In the genomic region with DNA sequence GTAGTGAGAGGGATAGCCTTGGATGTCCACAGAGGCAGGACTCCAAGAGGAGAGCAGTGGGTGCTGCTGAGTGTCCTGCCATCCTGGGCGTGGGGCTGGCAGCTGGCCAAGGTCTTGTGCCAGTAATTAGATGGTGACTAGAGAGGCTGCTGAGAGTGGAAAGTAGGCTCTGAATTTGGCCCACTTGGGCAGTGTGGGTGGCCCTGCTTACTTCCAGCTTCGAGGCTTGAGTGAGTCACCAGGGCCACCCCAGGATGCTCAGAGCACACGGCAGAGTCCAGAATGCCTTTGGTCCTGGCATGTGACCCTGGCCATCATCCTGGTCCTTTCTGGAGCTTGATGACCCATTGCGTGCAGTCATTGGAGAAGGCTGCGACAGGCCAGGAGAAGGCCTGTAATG, we compare ENCODE assay signal across 8 mouse cellular contexts. TPM values are rescaled to one million over a fixed set of nuclear protein-coding genes. Genes with fewer than 3 reads are reported as not detected.
A peak's percentile ranks its signal among the peaks of the same experiment; 100 is the strongest.
DNase-seq lines count a peak whose midpoint lies in the region; ATAC-seq lines count a peak whose summit lies in the region.

No protein-coding gene starts in this region.

- no peaks in the 10 kb centered on the region for H3K9me3 ChIP-seq in stomach, embryonic 16.5 days (replicated peaks; ENCODE audit: control insufficient read depth, low read length)
- no peaks in the 10 kb centered on the region for H3K9me3 ChIP-seq in neural tube, embryonic 15.5 days (replicated peaks)

- H3K4me3 ChIP-seq in stomach, embryonic 16.5 days (replicated peaks; ENCODE audit: low read length): no peak overlapping the region
- H3K4me3 ChIP-seq in neural tube, embryonic 15.5 days (replicated peaks): no peak overlapping the region

- H3K4me2 ChIP-seq in stomach, embryonic 16.5 days (ENCODE audit: low read depth, low read length): no peak overlapping the region
- no peak overlapping the region for H3K4me2 ChIP-seq in neural tube, embryonic 15.5 days

- H3K36me3 ChIP-seq in stomach, embryonic 16.5 days (ENCODE audit: control insufficient read depth, insufficient read depth, low read length): no peaks in the 10 kb centered on the region
- no peaks in the 10 kb centered on the region for H3K36me3 ChIP-seq in neural tube, embryonic 15.5 days

- 0 out of 2 replicates have a peak overlapping the region, but pooled peaks have one; percentile 1 for H3K9ac ChIP-seq in stomach, embryonic 16.5 days (ENCODE audit: low read length)
- H3K9ac ChIP-seq in neural tube, embryonic 15.5 days (replicated peaks): no peak overlapping the region

- DNase-seq in testis, postnatal 10 days (ENCODE audit: low spot score): peak; percentile 60
- DNase-seq in testis, postnatal 14 days (ENCODE audit: low spot score): no peak
- DNase-seq in cerebellum, postnatal 36 days: peak; percentile 68 to 73
- DNase-seq in kidney, postnatal 25 days: peak; percentile 68 to 79
- DNase-seq in thymus, postnatal 10 days (ENCODE audit: low spot score in 2 of 2): no peak

- H3K27me3 ChIP-seq in stomach, embryonic 16.5 days (ENCODE audit: control insufficient read depth, insufficient read depth, low read length): no peaks in the 10 kb centered on the region
- no peaks in the 10 kb centered on the region for H3K27me3 ChIP-seq in neural tube, embryonic 15.5 days (replicated peaks)

- 49% methylated on average over 5 of the region's 5 CpGs for WGBS in stomach, embryonic 16.5 days
- 70% methylated on average over 5 of the region's 5 CpGs for WGBS in neural tube, embryonic 15.5 days

- ATAC-seq in stomach, embryonic 16.5 days (ENCODE audit: insufficient read depth, low FRiP score): no peak
- ATAC-seq in megakaryocyte progenitor cell, adult 5-6 weeks (replicated peaks; ENCODE audit: poor library complexity): no peak
- no peak for ATAC-seq in neural tube, embryonic 15.5 days (ENCODE audit: low FRiP score)

- peaks cover 57% of the 10 kb centered on the region for H3K4me1 ChIP-seq in stomach, embryonic 16.5 days (ENCODE audit: control insufficient read depth, insufficient read depth, low read length)
- H3K4me1 ChIP-seq in neural tube, embryonic 15.5 days: peaks cover 9% of the 10 kb centered on the region; the same call in 1 of the 2 replicates

- H3K27ac ChIP-seq in stomach, embryonic 16.5 days (ENCODE audit: low read length): peak overlapping the region; percentile 48
- H3K27ac ChIP-seq in neural tube, embryonic 15.5 days (replicated peaks): no peak overlapping the region

RNA-seq across cellular contexts. Expression of a gene that starts 31.1 kb away (rescaled TPM):
- 132 and 141 TPM in 2 replicates for polyA plus RNA-seq in stomach, embryonic 16.5 days (2015; fragmentation: Nextera tagmentation; extraction: Ambion mirVana)
- total RNA-seq in megakaryocyte progenitor cell, adult 5-6 weeks (2015): not detected in 2 replicates
- total RNA-seq in megakaryocyte progenitor cell, adult 5-6 weeks (2017): not detected in 2 replicates
- polyA plus RNA-seq in neural tube, embryonic 15.5 days (2015; fragmentation: Nextera tagmentation; extraction: Ambion mirVana): 23.7 and 33.5 TPM in 2 replicates

Comparison
In these comparisons a context has a peak if more than half of its experiments do, and no peak if none do; other contexts are left out.
1. DNase-seq: peak in testis, postnatal 10 days (single experiment), cerebellum, postnatal 36 days (2 of 2) and kidney, postnatal 25 days (2 of 2); none in testis, postnatal 14 days (single experiment) and thymus, postnatal 10 days (0 of 2).